Mouse (Mus musculus) stomach, postnatal 0 days (tissue): ENCODE measurements at regions not wholly inside any gene's neighbourhood (a gene's known extent, or its start where the extent isn't known, plus 50 kb on each side); places are given as distances from the start of the nearest gene placed in this dataset.

Source experiments
- CTCF ChIP-seq: IDR thresholded peaks from 2 replicates; pipeline ENCODE4 v1.5.1; 2016; ENCODE audit warnings: antibody characterized with exemption, low read depth, mild to moderate bottlenecking, moderate library complexity
- EP300 ChIP-seq: optimal IDR thresholded peaks from 2 replicates; pipeline ENCODE3; 2016; ENCODE audit warnings: antibody characterized with exemption

- TF ChIP-seq CTCF (no peak; the same call in 1 of the 2 replicates), EP300 (no peak)
Observed at GRCm38 (mm10) chr5:109866337-109867126, 56.7 kb upstream of the Gm15446 start.
